Mouse (Mus musculus) liver, embryonic 12.5 days (tissue): Measurements from ENCODE around the gene Eno4. TPM values are rescaled to one million over a fixed set of nuclear protein-coding genes. Genes with fewer than 3 reads are reported as not detected.

ENCODE experiments used
- ATAC-seq: fragments of 200-750 bp; cut with Nextera tagmentation; 2 replicates; pipeline ENCODE4 v1.8.0; 2017; ENCODE audit warnings: moderate number of reproducible peaks, mild to moderate bottlenecking, moderate library complexity
- H3K27ac ChIP-seq: fragments of 300-500 bp; sonication (generic); 2 replicates; pipeline ENCODE4 v1.5.1; 2016; ENCODE audit warnings: mild to moderate bottlenecking
- H3K27me3 ChIP-seq: fragments of 300-500 bp; sonication (generic); replicated peaks from 2 replicates; pipeline ENCODE4 v1.6.1; 2016; ENCODE audit warnings: mild to moderate bottlenecking, moderate library complexity
- H3K36me3 ChIP-seq: fragments of 300-500 bp; sonication (generic); 2 replicates; pipeline ENCODE4 v1.6.1; 2016; ENCODE audit warnings: mild to moderate bottlenecking, moderate library complexity
- H3K4me1 ChIP-seq: fragments of 300-500 bp; sonication (generic); 2 replicates; pipeline ENCODE4 v1.6.1; 2016
- H3K4me2 ChIP-seq: fragments of 300-500 bp; sonication (generic); 2 replicates; pipeline ENCODE4 v1.6.1; 2016; ENCODE audit warnings: mild to moderate bottlenecking, moderate library complexity
- H3K4me3 ChIP-seq: fragments of 300-500 bp; sonication (generic); 2 replicates; pipeline ENCODE4 v1.5.1; 2016; ENCODE audit warnings: mild to moderate bottlenecking, moderate library complexity
- H3K9ac ChIP-seq: fragments of 300-500 bp; sonication (generic); 2 replicates; pipeline ENCODE4 v1.6.1; 2016; ENCODE audit warnings: mild to moderate bottlenecking, moderate library complexity
- H3K9me3 ChIP-seq: fragments of 300-500 bp; sonication (generic); replicated peaks from 2 replicates; pipeline ENCODE4 v1.6.1; 2016; ENCODE audit warnings: mild to moderate bottlenecking, moderate library complexity
- WGBS: fragments of 180-500 bp; shearing (Covaris S2); methylation state at CpG from one replicate; pipeline ENCODE4 v1.1.7; 2016; ENCODE audit not compliant: insufficient replicate concordance; 5-methylcytosine and 5-hydroxymethylcytosine counted together
- microRNA-seq: library from miRNA; unstranded; fragments of <30 nt; microRNA quantifications from one replicate; pipeline ENCODE4, GENCODE M21; 2017
- polyA plus RNA-seq: library from polyadenylated mRNA; unstranded; fragments of >200 nt; fragmentation: Nextera tagmentation; extraction: Ambion mirVana; gene quantifications from 2 replicates; pipeline ENCODE4 v1.2.1, GENCODE M21; 2016

Gene Eno4
- polyA plus RNA-seq, 1 experiment from 2014 or later, result 0.12 TPM

DNA sequence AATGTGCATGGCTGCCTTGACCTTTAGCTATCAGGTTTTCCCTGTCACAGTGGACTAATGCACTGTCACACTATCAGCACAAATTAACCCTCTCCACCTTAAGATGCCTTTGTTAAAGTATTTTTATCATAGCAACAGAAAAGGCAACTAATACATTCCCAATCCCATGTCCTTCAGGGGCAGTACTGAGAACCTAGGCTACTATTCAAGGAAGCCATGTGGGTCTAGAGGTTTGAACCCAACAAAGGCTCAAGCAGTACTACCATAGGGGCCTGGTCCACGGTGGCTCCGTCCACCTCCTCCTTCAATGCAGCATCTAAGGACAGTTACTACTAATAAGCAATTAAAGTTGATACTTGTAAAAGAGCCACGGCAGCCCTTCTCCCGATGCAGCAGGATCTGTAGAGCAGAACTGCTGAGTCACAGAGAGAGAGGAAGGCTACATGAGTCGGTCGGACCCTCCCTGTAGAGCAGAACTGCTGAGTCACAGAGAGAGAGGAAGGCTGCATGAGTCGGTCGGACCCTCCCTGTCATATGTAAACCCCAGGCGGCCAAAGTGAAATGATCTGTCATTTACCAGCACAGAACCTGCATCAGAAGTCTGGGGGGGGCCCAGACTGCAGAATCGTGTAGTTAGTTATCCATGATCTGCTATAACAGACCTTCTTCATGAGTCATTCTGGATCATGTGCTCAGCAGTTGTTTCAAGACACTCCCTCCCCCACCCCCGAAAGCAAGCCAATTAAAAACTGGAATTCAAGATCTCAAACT lies 35.4 kb downstream of the Eno4 start:
- ATAC-seq, result peak; percentile 100
- H3K27me3 ChIP-seq, result peaks cover 17% of the 10 kb centered on the region
- no peaks in the 10 kb centered on the region for H3K36me3 ChIP-seq
- H3K9ac ChIP-seq, result peak overlapping the region; percentile 62
- peak overlapping the region; percentile 79 for H3K27ac ChIP-seq
- peaks cover 21% of the 10 kb centered on the region for H3K4me1 ChIP-seq
- H3K4me2 ChIP-seq, result peak overlapping the region; percentile 61
- H3K4me3 ChIP-seq, result peak overlapping the region; percentile 28
- H3K9me3 ChIP-seq, result no peaks in the 10 kb centered on the region
- 26% methylated on average over 11 of the region's 11 CpGs for WGBS

DNA sequence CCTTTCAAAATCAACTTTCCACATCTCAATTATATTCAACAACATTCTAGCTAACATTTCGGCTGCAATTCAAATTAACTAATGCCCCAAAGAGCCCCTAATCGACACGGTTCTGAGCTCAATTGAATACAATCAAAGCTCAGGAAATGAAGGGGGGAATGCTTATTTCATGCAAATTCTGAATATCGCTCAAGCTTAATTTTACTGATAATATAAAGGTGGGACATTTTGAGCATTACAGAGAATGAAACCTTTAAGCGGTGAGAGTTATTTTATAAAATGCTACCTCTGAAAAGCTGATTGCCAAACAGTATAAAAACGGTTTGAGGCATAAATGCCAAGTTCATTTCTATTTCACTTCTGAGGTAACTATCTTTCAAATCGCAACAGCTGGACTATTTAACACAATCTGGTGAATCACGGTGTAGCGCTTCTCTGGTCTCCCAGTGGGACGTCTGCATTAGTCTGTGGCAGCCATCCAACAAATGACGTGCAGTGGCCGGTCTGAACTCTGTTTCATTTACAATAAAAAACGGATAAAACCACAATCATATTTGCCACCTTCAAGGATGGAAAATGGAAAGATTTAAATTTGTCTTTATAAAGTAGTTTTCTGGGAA lies 36.3 kb downstream of the Eno4 start:
- no peaks in the 10 kb centered on the region for H3K9me3 ChIP-seq
- no peak overlapping the region for H3K4me3 ChIP-seq
- H3K27me3 ChIP-seq, result peaks cover 12% of the 10 kb centered on the region
- peaks cover 21% of the 10 kb centered on the region for H3K4me1 ChIP-seq
- H3K36me3 ChIP-seq, result no peaks in the 10 kb centered on the region
- peak overlapping the region; percentile 61 for H3K4me2 ChIP-seq
- peak overlapping the region; percentile 79 for H3K27ac ChIP-seq
- H3K9ac ChIP-seq, result 0 out of 2 replicates have a peak overlapping the region, but pooled peaks have one; percentile 45
- no peak for ATAC-seq
- WGBS, result 61% methylated on average over 13 of the region's 13 CpGs

DNA sequence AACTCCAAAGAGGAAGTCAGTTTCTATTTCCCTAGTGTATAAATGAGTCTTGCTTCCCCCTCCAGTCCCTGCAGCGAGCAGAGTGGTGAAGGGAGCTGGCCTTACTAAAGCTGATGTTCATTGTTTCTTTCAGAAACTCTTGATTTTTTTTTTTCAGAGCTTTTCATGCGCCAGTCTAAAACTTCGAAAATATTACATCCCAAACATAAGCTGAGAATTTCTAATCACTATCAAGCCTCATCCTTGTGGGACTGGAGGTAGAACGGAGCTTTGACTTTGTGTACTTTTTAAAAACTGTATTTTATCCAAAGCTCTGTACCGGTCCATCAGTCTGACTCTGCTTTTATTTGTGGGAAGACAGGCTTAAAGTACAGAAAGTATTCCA lies 36.8 kb downstream of the Eno4 start:
- no peak overlapping the region for H3K27ac ChIP-seq
- H3K27me3 ChIP-seq, result peaks cover 10% of the 10 kb centered on the region
- no peak overlapping the region for H3K4me3 ChIP-seq
- H3K9ac ChIP-seq, result no peak overlapping the region
- ATAC-seq, result no peak
- no peaks in the 10 kb centered on the region for H3K36me3 ChIP-seq
- no peaks in the 10 kb centered on the region for H3K9me3 ChIP-seq
- 64% methylated on average over 5 of the region's 5 CpGs for WGBS
- peaks cover 21% of the 10 kb centered on the region for H3K4me1 ChIP-seq
- H3K4me2 ChIP-seq, result no peak overlapping the region

DNA sequence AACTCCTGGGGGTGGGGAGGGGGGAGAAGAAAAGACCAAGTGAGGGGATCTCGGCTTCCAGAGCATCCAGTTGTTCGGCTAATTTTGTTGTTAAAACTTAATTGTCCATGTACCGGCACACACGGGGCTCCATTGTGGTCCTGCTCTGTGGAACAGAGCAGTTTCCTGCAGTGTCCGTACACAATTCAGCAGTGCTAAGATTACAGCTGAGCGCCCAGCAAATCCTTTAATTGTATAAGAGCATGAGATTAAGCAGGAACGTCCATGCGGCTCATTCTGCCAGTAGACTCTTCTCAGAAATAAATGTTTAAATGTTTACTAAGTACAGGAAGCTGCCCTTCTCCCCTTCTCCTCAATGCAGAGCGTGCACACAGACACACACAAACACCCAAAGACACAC lies 38.3 kb downstream of the Eno4 start:
- no peaks in the 10 kb centered on the region for H3K9me3 ChIP-seq
- H3K36me3 ChIP-seq, result no peaks in the 10 kb centered on the region
- H3K27me3 ChIP-seq, result peaks cover 11% of the 10 kb centered on the region
- no peak for ATAC-seq
- 64% methylated on average over 9 of the region's 9 CpGs for WGBS
- peaks cover 21% of the 10 kb centered on the region for H3K4me1 ChIP-seq
- H3K27ac ChIP-seq, result no peak overlapping the region
- no peak overlapping the region for H3K4me3 ChIP-seq
- no peak overlapping the region for H3K9ac ChIP-seq
- no peak overlapping the region for H3K4me2 ChIP-seq

DNA sequence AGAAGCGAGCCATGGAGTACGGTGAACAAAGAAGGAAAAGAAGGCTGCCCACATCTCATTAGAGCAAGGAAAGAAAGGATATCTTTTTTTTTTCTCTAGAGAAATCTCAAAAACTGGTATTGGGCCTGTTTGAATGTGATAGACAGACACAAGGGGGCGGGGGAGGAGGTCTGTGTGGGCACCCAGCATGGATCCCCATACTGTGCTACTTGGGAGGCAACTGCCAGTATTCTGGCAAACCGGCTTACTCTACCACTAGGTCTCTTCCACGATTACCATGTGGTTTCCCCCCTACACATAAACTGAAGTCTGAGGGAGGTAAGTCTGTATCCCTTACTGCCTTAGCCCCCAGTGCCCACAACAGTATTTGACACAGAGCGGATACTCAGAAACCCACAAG lies 59.6 kb downstream of the Eno4 start:
- Histone ChIP-seq H3K4me3 (no peak overlapping the region), H3K4me1 (no peaks in the 10 kb centered on the region), H3K27me3 (no peaks in the 10 kb centered on the region), H3K36me3 (no peaks in the 10 kb centered on the region), H3K4me2 (no peak overlapping the region), H3K9ac (no peak overlapping the region), H3K27ac (no peak overlapping the region), H3K9me3 (no peaks in the 10 kb centered on the region)
- no peak for ATAC-seq
- WGBS, result 76% methylated on average over 6 of the region's 6 CpGs

DNA sequence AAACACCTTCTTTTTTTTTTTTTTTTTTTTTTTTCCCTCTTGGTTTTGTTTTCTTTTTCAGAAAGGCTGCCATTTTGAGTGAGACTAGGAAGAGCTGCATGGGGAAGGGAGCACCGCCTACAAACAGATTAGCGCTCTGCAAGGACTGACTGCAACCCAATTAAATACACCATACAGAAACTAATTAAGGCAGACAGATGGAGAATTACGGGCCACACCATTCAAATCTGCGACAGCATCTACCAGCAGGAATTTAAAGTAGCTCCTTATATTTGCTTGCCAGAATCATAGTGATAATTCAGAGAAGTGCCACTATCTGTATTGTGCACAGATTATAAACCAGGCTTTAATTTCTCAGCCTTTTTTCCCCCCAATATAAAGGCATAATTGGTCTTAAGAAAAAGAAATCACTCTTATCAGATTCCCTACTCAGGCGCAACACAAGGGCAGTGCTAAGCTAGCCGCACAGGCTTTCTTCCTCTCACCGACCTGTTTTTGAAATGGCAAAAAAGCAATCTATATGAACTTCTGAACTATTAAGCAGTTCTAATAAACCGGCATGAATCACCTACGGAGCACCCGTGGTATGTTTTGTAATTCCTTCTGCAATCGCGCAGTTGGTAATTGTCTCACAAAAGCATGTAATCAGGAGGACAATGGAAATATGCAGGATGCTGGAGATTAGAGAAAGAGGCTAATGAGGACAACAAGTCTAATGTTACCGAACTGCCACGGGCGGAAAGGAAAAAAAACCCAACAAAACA lies 63.5 kb downstream of the Eno4 start:
- Histone ChIP-seq H3K9me3 (no peaks in the 10 kb centered on the region), H3K4me1 (no peaks in the 10 kb centered on the region), H3K9ac (no peak overlapping the region), H3K27ac (no peak overlapping the region), H3K27me3 (no peaks in the 10 kb centered on the region), H3K36me3 (no peaks in the 10 kb centered on the region), H3K4me2 (no peak overlapping the region), H3K4me3 (no peak overlapping the region)
- ATAC-seq, result no peak
- WGBS, result 72% methylated on average over 15 of the region's 15 CpGs

DNA sequence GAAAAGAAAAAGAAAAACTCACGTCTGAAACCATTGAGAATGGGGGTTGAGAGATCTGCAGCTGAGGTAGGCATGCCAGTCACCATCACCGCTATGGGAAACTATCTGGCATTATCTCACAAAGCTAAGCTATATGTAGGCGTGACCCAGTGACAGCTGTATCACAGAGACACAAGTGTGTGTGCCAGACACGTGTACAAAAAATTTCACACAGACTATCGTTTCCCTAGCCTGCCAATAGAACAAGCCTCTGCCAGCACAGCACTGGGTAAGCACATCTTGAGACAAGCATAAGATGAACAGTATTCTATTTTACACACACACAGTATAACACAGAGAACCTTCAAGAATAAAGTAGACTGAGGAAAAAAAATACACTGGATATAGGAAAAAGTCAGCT lies 67.6 kb downstream of the Eno4 start:
- ATAC-seq, result no peak

More for the DNA sequence above, 67.6 kb downstream of the Eno4 start:
- Histone ChIP-seq H3K4me3 (no peak overlapping the region), H3K27me3 (no peaks in the 10 kb centered on the region), H3K36me3 (no peaks in the 10 kb centered on the region), H3K27ac (no peak overlapping the region), H3K9ac (no peak overlapping the region), H3K4me1 (no peaks in the 10 kb centered on the region), H3K9me3 (no peaks in the 10 kb centered on the region), H3K4me2 (no peak overlapping the region)
- 59% methylated on average over 5 of the region's 5 CpGs for WGBS

Small RNAs within 50 kb of the gene (microRNA-seq; reads per million reads assigned to microRNA genes)
- 5.6 reads per million, percentile 10 among the genes with 10 or more reads in this experiment for gene Mir3086

Other genes starting within 250 kb of the Eno4 start
- gene Pnliprp1, start 214.5 kb upstream of the Eno4 start, polyA plus RNA-seq, result 30.0 and 30.7 TPM in 2 replicates
- 5.5 and 7.5 TPM in 2 replicates for gene Pnliprp2, start 183.7 kb upstream of the Eno4 start, polyA plus RNA-seq
- 0.13 TPM in 1 of 2 replicates, not detected in the other for gene 1700019N19Rik, start 149.0 kb upstream of the Eno4 start, polyA plus RNA-seq
- gene Hspa12a, start 229 bp downstream of the Eno4 start, polyA plus RNA-seq, result 1.2 and 1.3 TPM in 2 replicates
- gene Shtn1, start 132.7 kb downstream of the Eno4 start, polyA plus RNA-seq, result 0.47 and 0.57 TPM in 2 replicates
- gene Vax1, start 226.6 kb downstream of the Eno4 start, polyA plus RNA-seq, result not detected in 2 replicates